Mouse (Mus musculus) midbrain, postnatal 0 days (tissue): Measurements from ENCODE around the gene Coq6. TPM values are rescaled to one million over a fixed set of nuclear protein-coding genes. Genes with fewer than 3 reads are reported as not detected.
A peak's percentile ranks its signal among the peaks of the same experiment; 100 is the strongest.

ENCODE experiments used
- ATAC-seq: fragments of 200-750 bp; cut with Nextera tagmentation; 2 replicates; pipeline ENCODE4 v1.8.0; 2017; ENCODE audit warnings: moderate number of reproducible peaks, mild to moderate bottlenecking, moderate TSS enrichment, moderate library complexity; ENCODE audit not compliant: low FRiP score
- DNase-seq: peaks from one replicate; pipeline ENCODE4 v3.0.0-alpha.2; 2015; ENCODE audit warnings: low spot score
- H3K27ac ChIP-seq: fragments of 300-500 bp; sonication (generic); 2 replicates; pipeline ENCODE4 v1.5.1; 2014; ENCODE audit warnings: low read depth, mild to moderate bottlenecking, low read length, mixed read lengths
- H3K27me3 ChIP-seq: fragments of 300-500 bp; sonication (generic); 2 replicates; pipeline ENCODE4 v1.6.1; 2014; ENCODE audit warnings: low read length, control low read depth, mixed read lengths; ENCODE audit not compliant: insufficient read depth
- H3K36me3 ChIP-seq: fragments of 300-500 bp; sonication (generic); 2 replicates; pipeline ENCODE4 v1.6.1; 2014; ENCODE audit warnings: low read length, control low read depth, mixed read lengths; ENCODE audit not compliant: insufficient read depth
- H3K4me1 ChIP-seq: fragments of 300-500 bp; sonication (generic); 2 replicates; pipeline ENCODE4 v1.6.1; 2014; ENCODE audit warnings: mild to moderate bottlenecking, control low read depth, antibody characterized with exemption, low read length, mixed read lengths; ENCODE audit not compliant: insufficient read depth
- H3K4me2 ChIP-seq: fragments of 300-500 bp; sonication (generic); 2 replicates; pipeline ENCODE4 v1.6.1; 2014; ENCODE audit warnings: low read depth, mild to moderate bottlenecking, low read length, mixed read lengths; ENCODE audit not compliant: poor library complexity, severe bottlenecking
- H3K4me3 ChIP-seq: fragments of 300-500 bp; sonication (generic); 2 replicates; pipeline ENCODE4 v1.5.1; 2014; ENCODE audit warnings: low read depth, mild to moderate bottlenecking, low read length, moderate library complexity
- H3K9ac ChIP-seq: fragments of 300-500 bp; sonication (generic); replicated peaks from 2 replicates; pipeline ENCODE4 v1.6.1; 2014; ENCODE audit warnings: mild to moderate bottlenecking, low read length, moderate library complexity, mixed read lengths; ENCODE audit not compliant: poor library complexity, severe bottlenecking
- H3K9me3 ChIP-seq: fragments of 300-500 bp; sonication (generic); 2 replicates; pipeline ENCODE4 v1.6.1; 2016; ENCODE audit warnings: low read length, control low read depth
- CTCF ChIP-seq: IDR thresholded peaks from 2 replicates; pipeline ENCODE4 v1.5.1; 2016; ENCODE audit warnings: antibody characterized with exemption, mild to moderate bottlenecking
- WGBS: fragments of 180-500 bp; shearing (Covaris S2); extraction: QIAGEN DNeasy Blood & Tissue Kit; methylation state at CpG from one replicate; pipeline ENCODE4 v1.1.7; 2014; 5-methylcytosine and 5-hydroxymethylcytosine counted together
- polyA plus RNA-seq: library from polyadenylated mRNA; unstranded; fragments of >200 nt; fragmentation: Nextera tagmentation; extraction: Ambion mirVana; gene quantifications from 2 replicates; pipeline ENCODE4 v1.2.1, GENCODE M21; 2015
- total RNA-seq: library from RNA; depleted of rRNA; stranded (reverse); fragments of >200 nt; gene quantifications from 2 replicates; pipeline ENCODE4 v1.2.3, GENCODE M21; 2014; rRNA removed

Gene Coq6
- total and polyA plus RNA-seq, 2 experiments from 2014 or later, result 41.6 to 60.9 TPM

- no peak for DNase-seq
- Histone ChIP-seq H3K4me2 (peak overlapping the region; percentile 76), H3K4me1 (no peaks in the 10 kb centered on the region), H3K9ac (peak overlapping the region; percentile 60), H3K4me3 (peak overlapping the region; percentile 55), H3K27ac (peak overlapping the region; percentile 76), H3K36me3 (no peaks in the 10 kb centered on the region), H3K27me3 (no peaks in the 10 kb centered on the region), H3K9me3 (no peaks in the 10 kb centered on the region)
- 38% methylated on average over 18 of the region's 18 CpGs for WGBS
- peak; percentile 13; the same call in 1 of the 2 replicates for ATAC-seq
- no peak for TF ChIP-seq CTCF
Measured at GRCm38 (mm10) chr12:84417605-84417922, 56.1 kb downstream of the Coq6 start.

Other genes starting within 250 kb of the Coq6 start
- 15.6 and 17.1 TPM in 2 replicates for gene Dnal1, start 247.3 kb upstream of the Coq6 start, total RNA-seq
- gene Dnal1, start 247.3 kb upstream of the Coq6 start, polyA plus RNA-seq, result 7.1 and 10.7 TPM in 2 replicates
- 6.0 and 8.1 TPM in 2 replicates for gene Pnma1, start 213.2 kb upstream of the Coq6 start, total RNA-seq
- 8.2 and 8.9 TPM in 2 replicates for gene Pnma1, start 213.2 kb upstream of the Coq6 start, polyA plus RNA-seq
- gene Elmsan1, start 142.8 kb upstream of the Coq6 start, total RNA-seq, result 8.5 and 15.6 TPM in 2 replicates
- 2.0 and 3.0 TPM in 2 replicates for gene Elmsan1, start 142.8 kb upstream of the Coq6 start, polyA plus RNA-seq
- gene Ptgr2, start 76.4 kb upstream of the Coq6 start, total RNA-seq, result 13.6 and 16.5 TPM in 2 replicates
- gene Ptgr2, start 76.4 kb upstream of the Coq6 start, polyA plus RNA-seq, result 18.8 and 19.6 TPM in 2 replicates
- 55.9 and 60.4 TPM in 2 replicates for gene Zfp410, start 44.8 kb upstream of the Coq6 start, total RNA-seq
- gene Zfp410, start 44.8 kb upstream of the Coq6 start, polyA plus RNA-seq, result 44.7 and 48.5 TPM in 2 replicates
- gene Fam161b, start 176 bp downstream of the Coq6 start, total RNA-seq, result 10.4 and 12.5 TPM in 2 replicates
- gene Fam161b, start 176 bp downstream of the Coq6 start, polyA plus RNA-seq, result 11.4 and 14.1 TPM in 2 replicates
- gene Entpd5, start 47.4 kb downstream of the Coq6 start, total RNA-seq, result 15.6 and 15.9 TPM in 2 replicates
- gene Entpd5, start 47.4 kb downstream of the Coq6 start, polyA plus RNA-seq, result 12.4 and 14.1 TPM in 2 replicates
- 1.3 and 2.1 TPM in 2 replicates for gene Bbof1, start 47.4 kb downstream of the Coq6 start, total RNA-seq
- 2.4 and 3.2 TPM in 2 replicates for gene Bbof1, start 47.4 kb downstream of the Coq6 start, polyA plus RNA-seq
- 8.8 and 11.7 TPM in 2 replicates for gene Rnf113a2, start 55.5 kb downstream of the Coq6 start, total RNA-seq
- gene Rnf113a2, start 55.5 kb downstream of the Coq6 start, polyA plus RNA-seq, result 18.4 and 19.1 TPM in 2 replicates
- 41.3 and 45.4 TPM in 2 replicates for gene Aldh6a1, start 89.3 kb downstream of the Coq6 start, total RNA-seq
- gene Aldh6a1, start 89.3 kb downstream of the Coq6 start, polyA plus RNA-seq, result 37.4 and 40.1 TPM in 2 replicates
- gene Lin52, start 89.8 kb downstream of the Coq6 start, total RNA-seq, result 33.4 and 67.8 TPM in 2 replicates
- 22.8 and 26.7 TPM in 2 replicates for gene Lin52, start 89.8 kb downstream of the Coq6 start, polyA plus RNA-seq
- gene Vsx2, start 208.1 kb downstream of the Coq6 start, total RNA-seq, result 1.8 and 3.0 TPM in 2 replicates
- 0.83 and 1.2 TPM in 2 replicates for gene Vsx2, start 208.1 kb downstream of the Coq6 start, polyA plus RNA-seq